Mouse (Mus musculus) liver, embryonic 14.5 days (tissue): Measurements from ENCODE around the gene Casc3. TPM values are rescaled to one million over a fixed set of nuclear protein-coding genes. Genes with fewer than 3 reads are reported as not detected.

Source experiments
- ATAC-seq: fragments of 200-750 bp; cut with Nextera tagmentation; 2 replicates; pipeline ENCODE4 v1.8.0; 2017; ENCODE audit warnings: moderate number of reproducible peaks, mild to moderate bottlenecking, moderate library complexity; ENCODE audit not compliant: insufficient read depth
- DNase-seq, 3 experiments: peaks; one replicate each; pipeline ENCODE4 v3.0.0-alpha.2; 2012 to 2013; ENCODE audit warnings: low read depth in 3 of 3, low spot score in 3 of 3
- H3K27ac ChIP-seq: fragments of 300-500 bp; sonication (generic); 2 replicates; pipeline ENCODE4 v1.5.1; 2014; ENCODE audit warnings: moderate library complexity, mild to moderate bottlenecking, control low read depth, inconsistent platforms
- H3K27me3 ChIP-seq: fragments of 300-500 bp; sonication (generic); 2 replicates; pipeline ENCODE4 v1.6.1; 2014; ENCODE audit warnings: mild to moderate bottlenecking, low read length, moderate library complexity; ENCODE audit not compliant: control insufficient read depth, insufficient read depth
- H3K36me3 ChIP-seq: fragments of 300-500 bp; sonication (generic); replicated peaks from 2 replicates; pipeline ENCODE4 v1.6.1; 2014; ENCODE audit warnings: low read depth; ENCODE audit not compliant: control insufficient read depth, insufficient read depth
- H3K4me1 ChIP-seq, 2 experiments: fragments of 200-500 bp in 1 of 2; fragments of 300-500 bp in 1 of 2; sonication (generic) in 1 of 2; replicated peaks; 2 replicates each; pipeline ENCODE4 v1.6.1; 2012 to 2014; ENCODE audit warnings: antibody characterized with exemption in 1 of 2, inconsistent platforms in 1 of 2, low read length in 1 of 2; ENCODE audit not compliant: control insufficient read depth in 2 of 2, insufficient read depth in 2 of 2
- H3K4me2 ChIP-seq: fragments of 300-500 bp; sonication (generic); 2 replicates; pipeline ENCODE4 v1.6.1; 2014; ENCODE audit warnings: low read depth, mild to moderate bottlenecking, control low read depth, moderate library complexity
- H3K4me3 ChIP-seq, 2 experiments: fragments of 200-500 bp in 1 of 2; fragments of 300-500 bp in 1 of 2; sonication (generic) in 1 of 2; 2 replicates each; pipeline ENCODE4 v1.5.1; 2012 to 2014; ENCODE audit warnings: low read depth in 2 of 2, low read length in 2 of 2, mild to moderate bottlenecking in 2 of 2, control low read depth in 1 of 2, inconsistent platforms in 1 of 2, moderate library complexity in 1 of 2; ENCODE audit not compliant: insufficient read depth in 1 of 2
- H3K9ac ChIP-seq: fragments of 300-500 bp; sonication (generic); replicated peaks from 2 replicates; pipeline ENCODE4 v1.6.1; 2014; ENCODE audit warnings: mild to moderate bottlenecking, control low read depth, moderate library complexity
- H3K9me3 ChIP-seq: fragments of 300-500 bp; sonication (generic); 2 replicates; pipeline ENCODE4 v1.6.1; 2016; ENCODE audit warnings: low read length, mixed read lengths; ENCODE audit not compliant: control insufficient read depth
- CTCF ChIP-seq: IDR thresholded peaks from 2 replicates; pipeline ENCODE4 v1.5.1; 2016; ENCODE audit warnings: antibody characterized with exemption, low read depth, control low read depth
- EP300 ChIP-seq: IDR thresholded peaks from 2 replicates; pipeline ENCODE4 v1.6.1; 2016; ENCODE audit warnings: antibody characterized with exemption, low read depth
- WGBS: fragments of 180-500 bp; shearing (Covaris S2); extraction: QIAGEN DNeasy Blood & Tissue Kit; methylation state at CpG from one replicate; pipeline ENCODE4 v1.1.7; 2014; ENCODE audit not compliant: insufficient replicate concordance; 5-methylcytosine and 5-hydroxymethylcytosine counted together
- polyA plus RNA-seq, 2 experiments: library from polyadenylated mRNA; depleted of rRNA in 1 of 2; stranded (reverse) in 1 of 2; unstranded in 1 of 2; fragments of >200 nt; fragmentation: Nextera tagmentation in 1 of 2; extraction: Ambion mirVana in 1 of 2; gene quantifications; 2 replicates each; pipeline versions ENCODE4 v1.2.1 to v1.2.3; 2012 to 2014

Gene Casc3
- polyA plus RNA-seq, 2 experiments = 11.5 to 12.7 TPM

DNA sequence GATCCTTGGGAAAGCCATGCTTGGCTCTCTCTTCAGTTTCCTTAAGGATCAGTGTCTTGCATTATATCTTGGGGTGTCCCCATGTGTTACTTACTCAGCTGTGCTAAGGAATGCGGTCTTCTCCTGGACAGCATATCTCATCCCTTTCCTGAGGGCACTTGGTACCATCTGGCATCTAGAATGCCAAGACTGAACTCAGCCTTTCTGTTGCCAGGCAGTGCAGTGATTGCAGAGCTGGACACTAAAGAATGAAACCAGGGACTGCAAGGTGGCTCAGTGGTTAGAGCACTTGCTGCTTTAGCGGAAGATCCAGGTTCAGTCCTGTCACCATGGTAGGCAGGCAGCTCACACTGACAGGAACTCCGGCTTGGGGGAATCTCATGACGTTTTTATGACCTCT lies 25.2 kb downstream of the Casc3 start:
- ATAC-seq = no peak
- no peak for TF ChIP-seq EP300
- H3K27me3 ChIP-seq = no peaks in the 10 kb centered on the region
- H3K4me1 ChIP-seq = peaks cover 0 to 10% of the 10 kb centered on the region in 2 experiments; a peak in 3 of 4 replicates
- no peak overlapping the region for H3K9ac ChIP-seq
- H3K4me3 ChIP-seq = no peak overlapping the region
- H3K9me3 ChIP-seq = no peaks in the 10 kb centered on the region
- no peak overlapping the region for H3K4me2 ChIP-seq
- no peak for DNase-seq
- H3K27ac ChIP-seq = no peak overlapping the region
- H3K36me3 ChIP-seq = peaks cover 89% of the 10 kb centered on the region
- WGBS = 90% methylated on average over 4 of the region's 4 CpGs

DNA sequence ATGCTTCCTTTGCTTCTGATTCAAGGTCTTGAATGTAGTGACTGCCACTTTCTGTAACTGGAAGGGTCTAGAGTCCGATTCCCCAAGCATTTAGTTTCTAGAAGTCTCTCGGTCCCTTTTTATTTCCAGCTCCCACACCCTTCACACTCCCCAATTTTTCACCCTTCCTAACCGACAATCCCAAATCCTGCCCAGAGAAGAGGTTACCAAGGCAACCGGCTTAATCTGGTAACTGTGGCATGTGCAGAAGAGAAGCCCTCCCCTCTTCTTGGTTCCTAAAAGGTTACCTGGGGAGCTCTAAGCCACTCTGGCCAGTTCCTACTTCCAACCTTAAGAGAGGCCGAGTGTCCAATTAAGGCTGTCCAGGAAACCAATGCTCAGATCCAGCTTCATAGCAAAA lies 30.6 kb downstream of the Casc3 start:
- no peak overlapping the region for H3K9ac ChIP-seq
- DNase-seq (no peak), ATAC-seq (no peak)
- 64% methylated on average over 5 of the region's 5 CpGs for WGBS
- H3K36me3 ChIP-seq = peaks cover 39% of the 10 kb centered on the region
- H3K9me3 ChIP-seq = no peaks in the 10 kb centered on the region
- H3K27ac ChIP-seq = no peak overlapping the region
- H3K4me1 ChIP-seq = peaks cover 0 to 5% of the 10 kb centered on the region in 2 experiments; a peak in 3 of 4 replicates
- no peak overlapping the region for H3K4me3 ChIP-seq
- peaks cover 23% of the 10 kb centered on the region for H3K27me3 ChIP-seq
- H3K4me2 ChIP-seq = no peak overlapping the region
- TF ChIP-seq EP300 = no peak
- TF ChIP-seq CTCF = no peak

DNA sequence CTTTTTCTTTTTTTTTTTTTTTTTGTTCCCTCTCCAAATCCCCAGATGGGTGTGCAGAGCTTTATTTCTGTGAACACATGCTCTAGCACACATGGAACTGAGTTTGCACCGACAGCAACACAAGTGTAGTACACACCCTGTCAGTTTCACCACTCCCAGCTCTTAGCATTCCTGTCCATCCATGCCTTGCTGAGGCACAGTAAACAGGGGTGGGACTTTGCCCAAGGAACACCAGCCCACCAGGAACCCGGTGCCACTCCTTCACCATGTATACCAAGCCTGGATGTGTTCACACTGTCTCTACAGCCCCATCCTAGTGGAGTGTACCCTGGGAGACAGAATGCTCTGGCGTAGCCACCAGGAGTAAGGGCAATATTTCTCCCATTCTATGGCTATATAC lies 31.0 kb downstream of the Casc3 start:
- no peak overlapping the region for H3K4me2 ChIP-seq
- no peak overlapping the region for H3K27ac ChIP-seq
- no peak overlapping the region for H3K4me3 ChIP-seq
- 62% methylated on average over 3 of the region's 3 CpGs for WGBS
- no peak for ATAC-seq
- peaks cover 23% of the 10 kb centered on the region for H3K27me3 ChIP-seq
- H3K9me3 ChIP-seq = no peaks in the 10 kb centered on the region
- H3K9ac ChIP-seq = no peak overlapping the region
- no peak for DNase-seq
- H3K36me3 ChIP-seq = peaks cover 35% of the 10 kb centered on the region
- peaks cover 0 to 5% of the 10 kb centered on the region in 2 experiments; a peak in 3 of 4 replicates for H3K4me1 ChIP-seq
- TF ChIP-seq CTCF (no peak), EP300 (no peak)

DNA sequence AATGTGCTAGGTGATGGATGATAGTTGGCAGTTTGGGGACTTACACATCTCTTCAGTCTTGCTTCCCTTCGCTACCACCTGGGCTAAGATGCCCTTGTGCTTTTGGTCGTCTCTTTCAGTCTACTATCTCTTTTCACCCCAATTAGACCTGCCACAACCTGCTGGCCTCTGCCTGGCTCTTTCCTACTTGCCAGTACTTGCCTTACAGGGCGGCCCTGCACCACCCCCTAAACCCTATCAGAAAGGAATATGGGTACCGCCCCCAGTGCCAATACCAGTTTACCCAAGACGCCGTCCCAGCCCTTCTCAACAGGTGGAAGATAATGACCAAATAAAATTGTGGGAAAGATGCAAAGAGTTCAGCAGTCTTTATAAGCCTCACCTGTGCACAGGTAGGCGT lies 31.4 kb downstream of the Casc3 start:
- TF ChIP-seq CTCF = no peak
- no peak for TF ChIP-seq EP300
- peak; percentile 60; the same call in 1 of the 2 replicates for ATAC-seq

GRCm38 (mm10) chr11:98836651-98837141 lies 32.0 kb downstream of the Casc3 start, which contains the start of gene Rapgefl1:
Gene Rapgefl1, plus strand, starts transcription at chr11:98836785.
- peak; percentile 87 for ATAC-seq
- peak within 1 kb of the TSS; percentile 62 to 65 for H3K4me3 ChIP-seq
- WGBS = 0% methylated on average over 43 of the region's 48 CpGs
- TF ChIP-seq EP300 (no peak), CTCF (no peak)
- H3K36me3 ChIP-seq = peaks cover 26% of the 10 kb centered on the region
- H3K4me1 ChIP-seq = peaks cover 0 to 5% of the 10 kb centered on the region in 2 experiments; a peak in 3 of 4 replicates
- H3K4me2 ChIP-seq = peak within 1 kb of the TSS; percentile 93
- peak within 1 kb of the TSS; percentile 49 for H3K9ac ChIP-seq
- H3K9me3 ChIP-seq = no peaks in the 10 kb centered on the region
- peak; percentile 53 to 63 (median 57) for DNase-seq
- H3K27me3 ChIP-seq = peaks cover 23% of the 10 kb centered on the region
- H3K27ac ChIP-seq = no peak within 1 kb of the TSS

More for the DNA sequence above, 31.4 kb downstream of the Casc3 start:
- 24% methylated on average over 7 of the region's 7 CpGs for WGBS
- Histone ChIP-seq H3K27ac (no peak overlapping the region), H3K4me3 (peak overlapping the region; percentile 26 to 65; a peak in 3 of 4 replicates), H3K27me3 (peaks cover 23% of the 10 kb centered on the region), H3K36me3 (peaks cover 32% of the 10 kb centered on the region), H3K9ac (no peak overlapping the region), H3K9me3 (no peaks in the 10 kb centered on the region), H3K4me2 (peak overlapping the region; percentile 93), H3K4me1 (peaks cover 0 to 5% of the 10 kb centered on the region in 2 experiments; a peak in 3 of 4 replicates)
- no peak for DNase-seq
